Mouse (Mus musculus) right cerebral cortex, adult 18-20 months (tissue): ENCODE measurements around the gene Ccdc102a.
A peak's percentile ranks its signal among the peaks of the same experiment; 100 is the strongest.

Experiments used
- DNase-seq: peaks from one replicate; pipeline ENCODE4 v3.0.0; 2022; ENCODE audit warnings: mixed read lengths

Ccdc102a gene

DNA sequence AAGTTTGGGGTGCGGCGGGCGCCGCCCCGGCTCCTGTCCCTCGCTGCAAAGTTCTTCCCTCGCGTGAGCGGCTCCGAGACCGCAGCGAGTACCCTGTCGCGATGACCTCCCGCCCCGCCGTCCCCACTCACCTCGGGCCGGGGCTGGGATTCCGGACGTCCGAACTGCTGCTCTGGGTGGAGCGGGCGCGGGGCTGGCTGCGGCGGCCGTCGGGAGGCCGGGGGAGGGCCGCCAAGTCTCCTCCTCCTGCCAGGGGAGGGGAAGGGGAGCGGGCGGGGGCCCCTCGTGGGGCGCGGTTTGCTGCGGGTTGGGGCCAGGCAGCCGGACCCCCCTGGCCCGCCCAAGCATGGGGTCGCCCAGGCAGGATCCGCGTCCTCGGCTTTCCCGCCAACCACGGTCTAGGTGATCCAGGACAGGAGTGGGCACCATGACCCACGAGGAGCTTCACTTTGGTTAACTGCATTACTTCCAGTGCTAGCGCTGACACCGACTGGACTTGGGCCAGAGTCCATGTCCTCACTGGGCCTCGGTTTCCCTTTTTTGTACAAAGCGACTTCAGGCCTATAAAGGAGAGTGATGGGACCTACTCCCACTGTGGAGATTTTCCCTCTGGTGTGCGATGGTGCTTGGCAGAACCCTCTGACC lies at the start of gene Ccdc102a:
TSS of gene Ccdc102a (minus strand) at position 248 of the 645 bp plus-strand sequence.
- DNase-seq = no peak

DNA sequence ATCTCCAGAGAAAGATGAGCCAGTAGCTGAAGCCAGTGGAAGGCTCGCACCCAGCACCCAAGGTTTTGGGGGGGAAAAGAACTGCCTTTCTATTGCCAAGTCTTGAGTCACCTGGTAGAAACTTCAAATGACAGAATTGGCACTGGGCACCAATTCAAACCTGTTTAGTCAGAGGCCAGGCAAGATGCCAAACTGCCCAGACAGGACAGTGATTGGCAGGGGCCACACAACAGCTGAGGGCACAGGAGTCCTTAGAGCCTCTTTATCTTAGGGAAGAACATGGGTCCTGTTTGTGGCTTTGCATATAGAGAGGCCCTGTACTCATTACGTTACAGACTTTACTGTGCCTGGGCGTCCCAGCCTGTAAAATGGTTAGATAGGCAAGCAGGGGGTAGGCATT lies 49.7 kb upstream of the Ccdc102a start:
- DNase-seq = no peak

GRCm38 (mm10) chr8:94967071-94967470 lies 49.2 kb upstream of the Ccdc102a start:
- no peak for DNase-seq

GRCm38 (mm10) chr8:94966578-94966977 lies 48.7 kb upstream of the Ccdc102a start:
- DNase-seq = no peak

GRCm38 (mm10) chr8:94964828-94965227 lies 46.9 kb upstream of the Ccdc102a start:
- no peak for DNase-seq

- DNase-seq = no peak
These were observed 44.3 kb upstream of the Ccdc102a start for GRCm38 (mm10) chr8:94962201-94962600.

GRCm38 (mm10) chr8:94956078-94956574 lies 38.2 kb upstream of the Ccdc102a start:
- no peak for DNase-seq

DNA sequence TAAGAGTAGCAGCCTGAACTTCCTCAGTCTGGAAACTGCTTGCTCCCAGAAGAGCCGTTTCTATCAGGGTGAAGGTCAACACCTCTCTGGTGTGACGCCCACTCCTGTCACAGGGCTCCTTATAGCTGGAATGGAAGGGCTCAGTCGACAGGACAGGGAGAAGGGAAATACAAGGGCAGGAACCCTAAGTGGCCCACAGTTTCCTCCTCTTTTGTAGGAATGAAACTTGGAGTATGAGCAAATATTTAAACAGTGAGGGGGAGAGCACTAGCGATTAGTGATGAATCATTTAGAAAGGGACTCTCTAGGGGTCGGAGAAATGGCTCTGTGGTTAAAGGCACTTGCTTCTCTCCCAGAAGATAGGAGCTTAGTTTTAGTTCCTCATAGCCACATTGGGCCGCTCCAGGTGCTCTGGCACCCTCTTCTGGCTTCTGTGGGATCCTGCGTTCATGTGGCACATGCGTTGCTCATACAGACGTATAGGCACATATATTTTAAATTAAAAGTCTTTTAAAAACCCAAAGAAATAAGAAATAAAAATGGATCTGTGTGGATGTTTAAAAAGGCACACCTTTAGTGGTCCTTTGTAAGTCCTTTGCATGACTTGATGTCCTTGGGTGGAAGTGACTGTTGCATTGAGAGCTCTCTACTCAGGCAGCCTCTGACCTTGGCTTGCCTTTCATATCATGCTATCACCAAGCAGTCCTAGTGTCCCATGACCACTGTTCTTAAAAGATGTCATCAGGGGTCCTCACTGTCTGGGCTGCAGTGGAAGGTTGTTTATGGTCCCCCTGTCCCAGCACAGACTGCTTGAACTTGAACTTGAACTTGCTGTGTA lies 37.2 kb upstream of the Ccdc102a start:
- DNase-seq = peak; percentile 17

DNA sequence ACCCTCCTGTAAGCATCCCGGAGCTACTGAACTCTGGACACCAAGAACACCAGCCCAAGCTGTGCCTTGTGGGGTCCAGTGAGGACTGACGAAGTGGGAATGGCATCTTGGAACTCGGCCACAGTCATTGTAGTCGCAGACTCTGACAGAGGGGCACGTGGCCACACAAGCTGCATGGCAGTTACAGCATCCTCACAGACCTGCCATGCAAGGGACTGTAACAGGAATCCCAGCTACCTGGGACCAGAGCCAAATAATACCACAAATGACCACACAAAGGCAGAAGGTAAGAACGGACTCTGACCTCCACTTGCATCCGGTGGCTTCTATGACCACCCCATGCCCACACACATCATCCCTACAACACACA lies 36.5 kb upstream of the Ccdc102a start:
- no peak for DNase-seq

- no peak for DNase-seq
These were observed 35.9 kb upstream of the Ccdc102a start for GRCm38 (mm10) chr8:94953624-94954367.

DNA sequence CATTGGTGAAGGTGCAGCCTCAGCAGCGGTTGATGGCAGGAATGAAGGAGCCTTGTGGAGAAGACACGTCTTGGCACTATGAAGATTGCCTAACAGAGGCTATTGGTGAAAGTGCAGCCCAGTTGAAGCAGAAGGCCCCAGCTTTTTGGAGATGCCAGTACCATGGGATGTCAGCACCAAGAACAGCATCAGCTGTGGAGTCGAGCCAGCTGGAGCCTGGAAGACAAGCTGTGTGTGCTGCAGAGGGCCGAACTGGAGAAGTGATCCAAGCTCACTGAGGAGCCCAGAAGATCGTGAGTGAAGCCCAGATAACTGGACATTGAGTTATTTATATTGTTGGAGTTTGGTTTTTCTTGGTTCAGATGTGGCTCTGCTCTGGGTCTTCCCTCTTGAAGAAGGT lies 34.2 kb upstream of the Ccdc102a start:
- DNase-seq = no peak

GRCm38 (mm10) chr8:94950458-94950857 lies 32.6 kb upstream of the Ccdc102a start:
- no peak for DNase-seq

DNA sequence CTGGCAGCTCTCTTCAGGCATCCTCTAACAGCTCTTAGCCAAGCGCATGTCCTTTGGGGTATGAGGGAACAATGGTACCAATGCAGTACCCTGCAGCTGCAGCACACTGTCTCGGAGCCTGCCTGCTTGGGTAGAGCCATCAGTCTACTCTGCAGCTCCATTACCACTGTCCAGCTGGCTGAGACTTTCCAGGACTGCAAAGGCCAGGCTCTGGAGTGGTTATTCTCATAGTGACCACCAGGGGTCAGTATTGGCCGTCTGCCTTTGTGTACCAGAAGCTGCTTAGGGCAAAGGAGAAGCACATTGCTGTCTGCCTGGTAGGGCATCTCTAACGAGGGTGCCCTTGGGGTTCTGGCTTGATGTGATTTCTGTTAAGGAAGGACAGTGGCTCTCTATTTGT lies 32.1 kb upstream of the Ccdc102a start:
- DNase-seq = peak; percentile 72

DNA sequence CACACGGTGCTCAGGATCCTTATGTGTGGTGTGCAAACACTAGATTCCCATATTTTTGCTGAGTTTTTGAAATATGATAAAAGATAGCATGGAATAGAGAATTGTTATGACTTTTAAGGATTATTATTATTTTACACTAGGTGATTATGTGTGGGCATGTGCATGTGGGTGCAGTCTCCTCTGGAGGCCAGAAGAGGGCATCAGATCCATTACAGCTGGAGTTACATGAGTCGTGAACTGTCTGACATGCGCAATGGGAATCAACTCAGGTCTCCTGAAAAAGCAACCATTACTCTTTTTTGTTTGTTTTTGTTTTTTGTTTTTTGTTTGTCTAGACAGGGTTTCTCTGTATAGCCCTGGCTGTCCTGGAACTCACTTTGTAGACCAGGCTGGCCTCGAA lies 31.1 kb upstream of the Ccdc102a start:
- DNase-seq = no peak

GRCm38 (mm10) chr8:94948421-94948820 lies 30.5 kb upstream of the Ccdc102a start:
- DNase-seq = no peak

DNA sequence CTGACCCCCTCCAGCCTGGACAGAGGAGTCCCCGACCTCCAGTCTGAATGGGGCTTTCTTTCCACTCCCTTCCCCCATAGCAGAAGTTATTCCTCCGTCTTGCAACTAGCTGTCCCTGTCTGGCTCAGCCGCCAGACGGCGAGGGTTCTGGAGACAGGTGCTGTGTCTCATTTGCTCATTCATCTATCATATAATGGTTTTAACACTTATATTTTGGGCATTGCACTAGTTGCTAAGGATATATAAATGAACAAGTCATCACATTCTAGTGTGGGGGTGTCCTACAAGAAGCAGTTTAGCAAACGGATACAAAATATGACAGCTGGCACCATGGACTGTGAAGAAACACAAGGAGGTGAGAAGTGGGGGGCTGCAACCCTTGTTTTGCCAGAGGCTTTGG lies 27.3 kb upstream of the Ccdc102a start:
- peak; percentile 74 for DNase-seq

DNA sequence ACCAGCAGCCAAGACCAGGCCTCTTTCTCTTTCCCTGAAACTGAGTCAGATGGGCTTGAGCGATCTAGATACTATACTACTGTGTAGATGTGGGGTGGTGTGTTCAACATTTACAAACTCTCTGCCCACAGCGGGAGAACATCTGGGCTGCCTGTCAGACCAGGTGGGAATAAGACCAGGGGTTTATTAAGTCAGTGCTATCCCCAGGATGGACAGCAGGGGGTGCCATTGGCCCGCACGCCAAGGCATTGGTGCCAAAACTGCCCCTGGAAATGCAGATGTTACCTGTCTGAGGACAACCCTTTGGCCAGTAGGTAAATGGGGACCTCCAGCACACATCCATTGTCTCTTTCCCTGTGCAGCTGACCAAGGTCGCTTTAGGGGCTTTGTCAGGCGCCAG lies 24.7 kb upstream of the Ccdc102a start:
- DNase-seq = peak; percentile 20

GRCm38 (mm10) chr8:94935172-94935571 lies 17.3 kb upstream of the Ccdc102a start:
- no peak for DNase-seq

GRCm38 (mm10) chr8:94933918-94934317 lies 16.0 kb upstream of the Ccdc102a start:
- no peak for DNase-seq

DNA sequence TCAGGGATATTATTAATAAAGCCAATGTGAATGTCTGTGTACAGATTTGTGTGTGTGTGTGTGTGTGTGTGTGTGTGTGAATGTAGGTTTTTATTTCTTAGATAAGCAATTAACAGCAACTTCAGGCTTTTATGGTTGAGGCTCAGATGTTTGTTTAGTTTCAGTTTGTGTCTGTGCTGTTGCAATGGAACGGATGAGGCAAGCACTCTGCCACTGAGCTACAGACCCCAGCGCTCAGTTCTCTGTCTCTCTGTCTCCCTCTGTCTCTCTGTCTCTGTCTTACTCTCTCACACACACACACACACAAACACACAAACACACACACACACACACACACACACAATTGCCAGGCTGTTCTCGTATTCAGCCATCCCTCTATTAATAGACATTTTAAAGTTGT lies 10.3 kb upstream of the Ccdc102a start:
- DNase-seq = no peak

GRCm38 (mm10) chr8:94923405-94923804 lies 5.5 kb upstream of the Ccdc102a start, which contains the start of gene Adgrg5:
Gene Adgrg5, plus strand, starts transcription at chr8:94923694.
- no peak for DNase-seq

DNA sequence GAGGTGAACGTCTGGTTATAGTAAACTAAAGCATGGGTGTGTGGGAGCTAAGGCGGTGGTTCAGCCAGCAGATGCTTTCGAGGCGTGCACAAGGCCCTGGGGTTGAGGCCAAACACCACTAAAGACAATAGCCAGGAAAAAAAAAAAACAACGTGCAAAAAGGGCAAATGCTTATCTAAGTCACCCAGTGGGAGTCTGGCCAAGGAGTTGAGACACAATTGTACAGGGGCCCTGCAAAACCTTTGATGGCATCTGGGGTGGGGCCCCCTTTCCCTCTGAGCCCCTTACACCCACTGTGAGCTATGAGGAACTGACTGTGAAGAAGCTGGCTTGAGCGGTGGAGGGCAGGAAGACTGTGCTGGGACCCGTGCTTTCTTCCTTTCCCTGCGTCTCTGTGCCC lies 4.7 kb upstream of the Ccdc102a start:
- no peak for DNase-seq

GRCm38 (mm10) chr8:94922176-94922575 lies 4.3 kb upstream of the Ccdc102a start:
- no peak for DNase-seq
